Mouse (Mus musculus) kidney, postnatal 0 days (tissue): ENCODE results near the gene Ncam1. TPM values are rescaled to one million over a fixed set of nuclear protein-coding genes. Genes with fewer than 3 reads are reported as not detected.

Experiments used
- ATAC-seq: fragments of 200-750 bp; cut with Nextera tagmentation; replicated peaks from 2 replicates; pipeline ENCODE4 v1.8.0; 2017; ENCODE audit warnings: low read depth, moderate number of reproducible peaks, moderate TSS enrichment, moderate library complexity; ENCODE audit not compliant: low FRiP score
- DNase-seq: peaks from one replicate; pipeline ENCODE4 v3.0.0-alpha.2; 2016; ENCODE audit warnings: low spot score
- H3K27ac ChIP-seq: fragments of 300-500 bp; sonication (generic); 2 replicates; pipeline ENCODE4 v1.5.1; 2014; ENCODE audit warnings: mild to moderate bottlenecking
- H3K27me3 ChIP-seq: fragments of 300-500 bp; sonication (generic); 2 replicates; pipeline ENCODE4 v1.6.1; 2014; ENCODE audit warnings: low read length, mixed read lengths; ENCODE audit not compliant: insufficient read depth
- H3K36me3 ChIP-seq: fragments of 300-500 bp; sonication (generic); 2 replicates; pipeline ENCODE4 v1.6.1; 2014; ENCODE audit warnings: low read length, mixed read lengths; ENCODE audit not compliant: insufficient read depth
- H3K4me1 ChIP-seq: fragments of 300-500 bp; sonication (generic); replicated peaks from 2 replicates; pipeline ENCODE4 v1.6.1; 2014; ENCODE audit warnings: antibody characterized with exemption, low read length, mixed read lengths; ENCODE audit not compliant: insufficient read depth
- H3K4me2 ChIP-seq: fragments of 300-500 bp; sonication (generic); 2 replicates; pipeline ENCODE4 v1.6.1; 2014; ENCODE audit warnings: mild to moderate bottlenecking, low read length, moderate library complexity, mixed read lengths
- H3K4me3 ChIP-seq: fragments of 300-500 bp; sonication (generic); replicated peaks from 2 replicates; pipeline ENCODE4 v1.5.1; 2014; ENCODE audit warnings: low read depth, low read length
- H3K9ac ChIP-seq: fragments of 300-500 bp; sonication (generic); 2 replicates; pipeline ENCODE4 v1.6.1; 2014; ENCODE audit warnings: low read depth, low read length
- H3K9me3 ChIP-seq: fragments of 300-500 bp; sonication (generic); replicated peaks from 2 replicates; pipeline ENCODE4 v1.6.1; 2016; ENCODE audit warnings: low read length, inconsistent platforms, mixed read lengths
- CTCF ChIP-seq: IDR thresholded peaks from 2 replicates; pipeline ENCODE4 v1.5.1; 2016; ENCODE audit warnings: antibody characterized with exemption, low read depth, mild to moderate bottlenecking, moderate library complexity
- WGBS: fragments of 180-500 bp; shearing (Covaris S2); extraction: QIAGEN DNeasy Blood & Tissue Kit; methylation state at CpG from one replicate; pipeline ENCODE4 v1.1.7; 2014; 5-methylcytosine and 5-hydroxymethylcytosine counted together
- polyA plus RNA-seq: library from polyadenylated mRNA; unstranded; fragments of >200 nt; fragmentation: Nextera tagmentation; extraction: Ambion mirVana; gene quantifications from 2 replicates; pipeline ENCODE4 v1.2.1, GENCODE M21; 2015

The Ncam1 gene
- polyA plus RNA-seq, 1 experiment from 2014 or later, result 81.2 TPM

DNA sequence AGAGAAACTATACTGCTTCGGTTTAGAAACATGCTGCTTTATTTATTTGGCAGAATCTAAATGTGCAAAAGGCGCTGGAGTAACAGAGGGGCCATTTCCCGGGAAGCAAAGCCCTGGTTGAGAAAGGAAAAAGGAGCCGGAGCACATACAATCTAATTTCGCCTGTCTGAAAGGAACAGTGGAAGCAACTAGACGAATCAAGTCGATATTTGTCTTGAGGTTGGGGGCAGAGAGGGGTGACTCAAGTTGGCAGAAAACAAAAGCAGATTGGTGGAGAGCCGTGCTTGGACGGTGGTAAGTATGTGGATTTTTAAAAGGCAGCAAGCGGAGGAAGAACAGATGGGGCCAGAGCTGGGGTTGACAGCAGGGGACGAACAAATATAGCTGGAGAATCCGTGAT, 40.7 kb downstream of the Ncam1 start:
- ATAC-seq, result no peak
- no peaks in the 10 kb centered on the region for H3K9me3 ChIP-seq
- no peaks in the 10 kb centered on the region for H3K4me1 ChIP-seq
- no peak for TF ChIP-seq CTCF
- no peak for DNase-seq
- H3K4me3 ChIP-seq, result no peak overlapping the region
- no peak overlapping the region for H3K9ac ChIP-seq
- H3K4me2 ChIP-seq, result peak overlapping the region; percentile 8; the same call in 1 of the 2 replicates
- H3K27ac ChIP-seq, result no peak overlapping the region; the same call in 1 of the 2 replicates
- WGBS, result 49% methylated on average over 12 of the region's 12 CpGs
- H3K27me3 ChIP-seq, result no peaks in the 10 kb centered on the region
- H3K36me3 ChIP-seq, result no peaks in the 10 kb centered on the region

DNA sequence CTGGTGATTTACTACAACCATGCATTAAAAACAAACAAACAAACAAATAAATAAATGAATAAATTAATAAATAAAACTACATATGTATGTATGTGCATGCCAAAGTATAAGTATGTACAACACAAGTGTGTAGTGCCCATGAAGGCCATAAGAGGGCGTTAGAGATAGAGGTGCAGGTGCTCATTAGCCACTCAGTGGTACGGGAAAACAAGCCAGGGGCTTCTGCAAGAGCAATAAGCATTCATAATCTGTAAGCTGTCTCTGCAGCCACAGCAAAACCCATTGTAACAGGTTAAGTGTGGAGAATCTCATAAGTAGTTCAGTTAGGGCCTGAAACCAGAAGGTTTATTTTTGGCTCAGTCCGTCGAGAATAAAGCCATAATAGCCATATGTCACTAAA, 41.1 kb downstream of the Ncam1 start:
- H3K36me3 ChIP-seq, result no peaks in the 10 kb centered on the region
- H3K4me1 ChIP-seq, result no peaks in the 10 kb centered on the region
- no peak overlapping the region; the same call in 1 of the 2 replicates for H3K27ac ChIP-seq
- DNase-seq (no peak), ATAC-seq (no peak)
- H3K9me3 ChIP-seq, result no peaks in the 10 kb centered on the region
- no peak overlapping the region for H3K4me2 ChIP-seq
- no peak overlapping the region for H3K4me3 ChIP-seq
- no peak overlapping the region for H3K9ac ChIP-seq
- peak; percentile 29; the same call in 1 of the 2 replicates for TF ChIP-seq CTCF
- no peaks in the 10 kb centered on the region for H3K27me3 ChIP-seq
- 80% methylated on average over 4 of the region's 4 CpGs for WGBS

DNA sequence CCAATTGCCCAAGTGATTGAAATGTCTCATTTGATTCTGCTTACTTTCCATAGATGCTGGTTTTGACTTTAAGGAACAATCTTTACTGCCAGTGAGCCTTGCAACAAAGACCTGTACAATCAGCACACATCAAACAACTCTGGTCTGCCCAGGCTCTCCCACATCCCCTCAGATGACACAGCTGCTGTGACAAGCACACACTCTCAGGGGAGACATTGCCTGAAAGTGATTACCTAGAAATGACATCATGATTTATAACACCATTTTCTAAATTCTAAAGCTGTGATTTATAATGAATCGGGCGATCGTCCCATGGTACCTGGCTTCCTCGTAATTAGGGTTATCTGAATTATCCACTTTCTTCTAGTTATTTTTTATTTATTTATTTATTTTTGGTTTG, 42.0 kb downstream of the Ncam1 start:
- Histone ChIP-seq H3K4me2 (no peak overlapping the region), H3K27me3 (no peaks in the 10 kb centered on the region), H3K4me3 (no peak overlapping the region), H3K36me3 (no peaks in the 10 kb centered on the region), H3K9ac (no peak overlapping the region), H3K27ac (no peak overlapping the region), H3K4me1 (no peaks in the 10 kb centered on the region), H3K9me3 (no peaks in the 10 kb centered on the region)
- DNase-seq (no peak), ATAC-seq (no peak)
- 64% methylated on average over 4 of the region's 4 CpGs for WGBS
- TF ChIP-seq CTCF, result no peak

DNA sequence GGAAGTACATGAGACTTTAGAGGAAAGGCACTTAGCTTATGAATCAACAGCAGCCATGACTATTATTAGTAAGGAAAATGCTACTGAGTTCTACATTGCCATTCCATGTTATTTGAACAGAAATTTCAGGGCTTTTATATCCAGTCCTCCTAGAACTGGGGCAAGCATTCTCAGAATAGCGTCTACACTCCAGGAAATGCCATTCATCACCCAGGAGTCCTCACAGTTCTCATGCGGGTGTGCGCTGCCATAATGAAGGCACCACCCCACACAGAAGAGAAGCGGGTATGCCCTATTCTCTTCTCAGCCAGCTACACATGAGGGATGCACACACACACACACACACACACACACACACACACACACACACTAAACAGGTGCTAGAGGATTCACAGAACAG, 43.5 kb downstream of the Ncam1 start:
- Histone ChIP-seq H3K27ac (no peak overlapping the region), H3K4me3 (no peak overlapping the region), H3K9me3 (no peaks in the 10 kb centered on the region), H3K9ac (no peak overlapping the region), H3K4me2 (no peak overlapping the region), H3K4me1 (no peaks in the 10 kb centered on the region), H3K36me3 (no peaks in the 10 kb centered on the region), H3K27me3 (no peaks in the 10 kb centered on the region)
- DNase-seq (no peak), ATAC-seq (no peak)
- TF ChIP-seq CTCF, result no peak
- WGBS, result 59% methylated on average over 4 of the region's 4 CpGs

DNA sequence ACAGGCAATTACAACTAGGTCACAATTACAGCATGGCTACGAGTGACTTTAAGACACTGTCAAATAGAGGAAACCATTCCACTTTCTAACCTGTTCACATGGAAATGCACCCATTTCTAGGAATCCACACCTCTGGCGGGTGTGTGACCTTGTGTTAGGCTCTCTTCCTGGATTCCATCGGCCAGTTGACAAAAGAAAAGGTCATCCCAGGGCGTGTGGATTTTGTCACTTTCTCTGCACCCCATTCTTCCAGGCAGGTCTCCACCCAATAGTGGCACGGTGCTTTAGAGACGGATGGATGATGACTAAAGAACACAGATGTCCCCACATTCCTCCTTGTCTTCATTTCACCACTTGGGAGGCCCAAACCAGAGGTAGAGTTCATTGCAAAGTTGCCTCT, 47.3 kb downstream of the Ncam1 start:
- H3K36me3 ChIP-seq, result no peaks in the 10 kb centered on the region
- H3K4me2 ChIP-seq, result no peak overlapping the region
- H3K9ac ChIP-seq, result no peak overlapping the region
- 34% methylated on average over 6 of the region's 6 CpGs for WGBS
- H3K27ac ChIP-seq, result no peak overlapping the region
- DNase-seq (peak; percentile 43), ATAC-seq (no peak)
- H3K9me3 ChIP-seq, result no peaks in the 10 kb centered on the region
- no peaks in the 10 kb centered on the region for H3K27me3 ChIP-seq
- 0 out of 2 replicates have a peak, but pooled peaks cover 5% of the 10 kb centered on the region for H3K4me1 ChIP-seq
- no peak overlapping the region for H3K4me3 ChIP-seq
- no peak for TF ChIP-seq CTCF

DNA sequence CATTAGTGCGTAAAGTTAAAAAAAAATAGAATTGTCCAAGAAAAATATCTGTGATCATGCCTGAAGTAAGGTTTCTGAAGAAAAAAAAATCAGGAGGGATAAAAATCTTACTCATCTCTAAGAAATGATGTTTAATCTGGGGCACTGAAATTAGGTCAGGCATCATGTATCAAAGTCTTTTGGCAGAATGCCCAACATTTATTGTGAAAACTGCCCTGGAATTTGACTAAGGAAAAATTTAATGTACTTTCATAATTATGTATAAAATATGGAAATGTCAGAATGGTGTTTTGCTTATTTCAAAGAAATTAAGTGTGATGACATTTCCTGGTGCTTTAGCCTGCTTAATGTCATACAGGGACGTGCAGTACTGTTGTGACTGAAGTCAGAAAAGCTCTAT, 52.5 kb downstream of the Ncam1 start:
- DNase-seq (no peak), ATAC-seq (no peak)
- H3K9ac ChIP-seq, result no peak overlapping the region
- no peak for TF ChIP-seq CTCF
- H3K4me2 ChIP-seq, result no peak overlapping the region
- 57% methylated on average over 2 of the region's 2 CpGs for WGBS
- H3K27me3 ChIP-seq, result no peaks in the 10 kb centered on the region
- peaks cover 20% of the 10 kb centered on the region for H3K4me1 ChIP-seq
- no peaks in the 10 kb centered on the region for H3K9me3 ChIP-seq
- no peak overlapping the region for H3K27ac ChIP-seq
- no peaks in the 10 kb centered on the region for H3K36me3 ChIP-seq
- no peak overlapping the region for H3K4me3 ChIP-seq

DNA sequence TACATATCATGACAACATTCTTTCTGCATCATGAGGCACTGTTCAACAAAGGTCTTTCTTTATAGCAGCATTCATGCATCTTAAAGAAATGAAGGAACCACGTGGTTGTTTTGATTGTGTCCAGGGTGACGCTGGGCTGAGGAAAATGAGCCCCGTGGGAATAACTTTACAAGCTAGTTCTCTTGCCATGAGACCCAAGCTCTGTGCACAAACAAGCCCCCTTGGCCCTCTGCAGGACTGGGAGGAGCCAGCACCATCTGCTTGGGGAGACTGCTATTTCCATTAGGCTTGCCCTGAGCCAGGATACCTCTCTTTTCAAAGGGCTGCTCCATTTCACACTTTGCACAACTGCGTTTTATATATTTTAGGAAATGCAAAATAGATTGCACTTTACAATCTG, 53.0 kb downstream of the Ncam1 start:
- ATAC-seq (peak; percentile 36; the same call in 1 of the 2 replicates), DNase-seq (peak; percentile 76)
- Histone ChIP-seq H3K4me1 (peaks cover 20% of the 10 kb centered on the region), H3K4me3 (no peak overlapping the region), H3K36me3 (no peaks in the 10 kb centered on the region), H3K9me3 (no peaks in the 10 kb centered on the region), H3K27ac (no peak overlapping the region), H3K9ac (no peak overlapping the region), H3K27me3 (no peaks in the 10 kb centered on the region), H3K4me2 (no peak overlapping the region)
- 7% methylated on average over 4 of the region's 4 CpGs for WGBS
- peak; percentile 32; the same call in 1 of the 2 replicates for TF ChIP-seq CTCF
